Mouse (Mus musculus): ENCODE results near the gene Galntl5.
"Not testable (repeated sequence)": the region's sequence is repeated elsewhere in the genome, so short reads cannot be mapped to it uniquely, and the experiment has no call there.

Gene Galntl5

GRCm38 (mm10) chr5:25187727-25188126, 6.5 kb downstream of the Galntl5 start:
- in situ Hi-C loops (cut with MboI; ENCODE audit: unreplicated experiment in 2 of 2): loop anchor here in 1 of 2 experiments (10.0 kb wide), 2 partner anchors 163 to 637 kb away; no protein-coding TSS in a partner anchor

GRCm38 (mm10) chr5:25188802-25189201, 7.5 kb downstream of the Galntl5 start:
- in situ Hi-C loops (cut with MboI; ENCODE audit: unreplicated experiment in 2 of 2): loop anchor here in 1 of 2 experiments (10.0 kb wide), 2 partner anchors 164 to 636 kb away; no protein-coding TSS in a partner anchor

GRCm38 (mm10) chr5:25190521-25190920, 9.3 kb downstream of the Galntl5 start:
- in situ Hi-C loops (cut with MboI; ENCODE audit: unreplicated experiment in 2 of 2): no loop called here

GRCm38 (mm10) chr5:25211872-25212271, 30.6 kb downstream of the Galntl5 start:
- in situ Hi-C loops (cut with MboI; ENCODE audit: unreplicated experiment in 2 of 2): no loop called here

- in situ Hi-C loops (cut with MboI; ENCODE audit: unreplicated experiment in 2 of 2): not testable (repeated sequence)
Observed at GRCm38 (mm10) chr5:25213216-25213615, 32.0 kb downstream of the Galntl5 start.

GRCm38 (mm10) chr5:25215006-25215405, 33.7 kb downstream of the Galntl5 start:
- in situ Hi-C loops (cut with MboI; ENCODE audit: unreplicated experiment in 2 of 2): no loop called here

GRCm38 (mm10) chr5:25221604-25222003, 40.3 kb downstream of the Galntl5 start, which contains the start of gene Galnt11:
Gene Galnt11 (plus strand): TSS chr5:25221904.
- in situ Hi-C loops (cut with MboI; ENCODE audit: unreplicated experiment in 2 of 2): no loop called here

GRCm38 (mm10) chr5:25222752-25223702, 41.8 kb downstream of the Galntl5 start, which contains the start of gene E130116L18Rik:
Gene E130116L18Rik (minus strand): TSS chr5:25223153.
- in situ Hi-C loops (cut with MboI; ENCODE audit: unreplicated experiment in 2 of 2): no loop called here

- in situ Hi-C loops (cut with MboI; ENCODE audit: unreplicated experiment in 2 of 2): not testable (repeated sequence)
Observed at GRCm38 (mm10) chr5:25224377-25224776, 43.1 kb downstream of the Galntl5 start.

- in situ Hi-C loops (cut with MboI; ENCODE audit: unreplicated experiment in 2 of 2): no loop called here
Observed at GRCm38 (mm10) chr5:25243101-25243500, 61.8 kb downstream of the Galntl5 start.

GRCm38 (mm10) chr5:25245806-25246472, 64.7 kb downstream of the Galntl5 start:
- in situ Hi-C loops (cut with MboI; ENCODE audit: unreplicated experiment in 2 of 2): no loop called here

- in situ Hi-C loops (cut with MboI; ENCODE audit: unreplicated experiment in 2 of 2): no loop called here
Observed at GRCm38 (mm10) chr5:25246473-25246865, 65.2 kb downstream of the Galntl5 start.

- in situ Hi-C loops (cut with MboI; ENCODE audit: unreplicated experiment in 2 of 2): no loop called here
Observed at GRCm38 (mm10) chr5:25247036-25247435, 65.8 kb downstream of the Galntl5 start.

- in situ Hi-C loops (cut with MboI; ENCODE audit: unreplicated experiment in 2 of 2): no loop called here
Observed at GRCm38 (mm10) chr5:25252423-25252822, 71.2 kb downstream of the Galntl5 start.

- in situ Hi-C loops (cut with MboI; ENCODE audit: unreplicated experiment in 2 of 2): no loop called here
Observed at GRCm38 (mm10) chr5:25252825-25253544, 71.7 kb downstream of the Galntl5 start.

GRCm38 (mm10) chr5:25254491-25254890, 73.2 kb downstream of the Galntl5 start:
- in situ Hi-C loops (cut with MboI; ENCODE audit: unreplicated experiment in 2 of 2): no loop called here

- in situ Hi-C loops (cut with MboI; ENCODE audit: unreplicated experiment in 2 of 2): no loop called here
Observed at GRCm38 (mm10) chr5:25256686-25257085, 75.4 kb downstream of the Galntl5 start.

- in situ Hi-C loops (cut with MboI; ENCODE audit: unreplicated experiment in 2 of 2): no loop called here
Observed at GRCm38 (mm10) chr5:25261452-25261851, 80.2 kb downstream of the Galntl5 start.

- in situ Hi-C loops (cut with MboI; ENCODE audit: unreplicated experiment in 2 of 2): no loop called here
Observed at GRCm38 (mm10) chr5:25262266-25262665, 81.0 kb downstream of the Galntl5 start.

GRCm38 (mm10) chr5:25268258-25268888, 87.1 kb downstream of the Galntl5 start:
- in situ Hi-C loops (cut with MboI; ENCODE audit: unreplicated experiment in 2 of 2): no loop called here
